Mouse (Mus musculus) B cell, adult (primary cell): ENCODE data around the gene Gm8439. TPM values are rescaled to one million over a fixed set of nuclear protein-coding genes. Genes with fewer than 3 reads are reported as not detected.

Experiments
- total RNA-seq: library from RNA; stranded (reverse); gene quantifications from 4 replicates; pipeline ENCODE4 v1.2.4, GENCODE M21; 2023; ENCODE audit not compliant: inconsistent age

The Gm8439 gene
- total RNA-seq: not detected in 4 replicates

GRCm38 (mm10) chr4:120588445-120588844 lies at the start of gene Gm8439:
Gene Gm8439 (plus strand): TSS chr4:120588745.

GRCm38 (mm10) chr4:120569486-120570437 lies 18.8 kb upstream of the Gm8439 start, which contains the start of gene Ctps:
Gene Ctps (minus strand): TSS chr4:120570276.

Other genes with a start within 250 kb of the Gm8439 start
- gene Scmh1, start 183.5 kb upstream of the Gm8439 start, total RNA-seq: 30.5 to 48.8 TPM (median 40.0 TPM) in 4 replicates
- gene Slfnl1, start 56.5 kb upstream of the Gm8439 start, total RNA-seq: 0.29 to 0.96 TPM (median 0.48 TPM) in 3 of 4 replicates, not detected in the other
- gene Ctps, start 18.5 kb upstream of the Gm8439 start, total RNA-seq: 15.6 to 17.6 TPM (median 16.8 TPM) in 4 replicates
- gene Cited4, start 77.8 kb downstream of the Gm8439 start, total RNA-seq: 0.55 TPM in 1 of 4 replicates, not detected in the others
- not detected in 4 replicates for gene Kcnq4, start 159.9 kb downstream of the Gm8439 start, total RNA-seq
- gene Nfyc, start 242.8 kb downstream of the Gm8439 start, total RNA-seq: 76.5 to 92.3 TPM (median 83.3 TPM) in 4 replicates